Mouse (Mus musculus) gastrocnemius, postnatal 25 days (tissue): ENCODE measurements around the gene Rbms2. TPM values are rescaled to one million over a fixed set of nuclear protein-coding genes. Genes with fewer than 3 reads are reported as not detected.

ENCODE experiments used
- DNase-seq: peaks from one replicate; pipeline ENCODE4 v3.0.0; 2022
- total RNA-seq, 2 experiments: library from RNA; stranded (reverse); gene quantifications; 1 replicate in 1 of 2; 2 replicates in 1 of 2; pipeline ENCODE4 v1.2.3; 2021

Rbms2 gene
- total RNA-seq, 2 experiments from 2014 or later, result 54.4 to 61.5 TPM

DNA sequence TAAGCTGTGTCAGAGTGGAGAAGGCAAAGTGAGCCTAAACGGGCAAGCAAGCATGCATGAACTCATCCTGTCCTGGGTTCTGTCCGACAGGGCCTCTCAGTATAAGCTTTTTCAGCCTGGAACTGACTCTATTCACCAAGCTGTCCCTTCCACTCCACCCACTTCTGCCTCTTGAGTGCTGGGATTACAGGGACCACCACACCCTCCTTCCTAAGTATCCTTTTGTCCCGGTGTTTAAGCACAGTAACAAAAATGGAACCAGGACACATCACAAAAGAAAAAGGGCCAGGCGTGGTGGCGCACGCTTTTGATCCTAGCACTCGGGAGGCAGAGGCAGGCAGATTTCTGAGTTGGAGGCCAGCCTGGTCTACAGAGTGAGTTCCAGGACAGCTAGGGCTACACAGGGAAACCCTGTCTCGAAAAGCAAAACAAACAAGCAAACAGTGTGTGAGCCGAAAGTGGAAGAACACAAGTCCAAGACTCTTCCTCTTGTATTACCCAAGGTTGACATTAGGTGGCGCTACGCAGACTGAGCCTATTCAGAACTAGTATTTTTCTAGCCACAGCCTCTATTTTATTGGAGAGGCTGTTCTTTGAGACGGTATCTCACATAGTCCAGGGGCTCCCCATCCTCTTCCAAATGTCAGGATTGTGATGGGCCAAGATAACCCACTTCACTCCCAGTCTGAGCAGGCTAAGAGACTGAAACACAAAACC is 39.7 kb downstream of the Rbms2 start:
- DNase-seq, result no peak

DNA sequence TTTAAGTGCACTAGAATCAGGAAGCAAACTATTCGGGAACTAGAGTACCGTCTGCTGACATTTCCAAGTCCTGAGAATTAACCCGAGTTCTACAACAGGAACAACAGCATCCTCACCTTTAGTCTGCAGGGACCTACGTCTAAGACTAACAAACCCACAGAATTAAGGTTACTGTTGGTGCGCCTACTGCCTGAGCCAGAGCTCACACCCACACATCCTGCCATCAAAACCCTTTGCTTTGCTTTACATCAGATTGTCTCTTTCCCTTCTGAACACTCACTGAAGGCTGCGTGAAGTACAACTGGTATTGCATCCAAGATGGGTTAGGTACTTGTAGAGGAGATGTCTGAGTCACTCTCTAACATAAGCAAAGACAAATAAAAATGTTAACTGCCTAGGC is 44.7 kb downstream of the Rbms2 start:
- DNase-seq, result no peak

DNA sequence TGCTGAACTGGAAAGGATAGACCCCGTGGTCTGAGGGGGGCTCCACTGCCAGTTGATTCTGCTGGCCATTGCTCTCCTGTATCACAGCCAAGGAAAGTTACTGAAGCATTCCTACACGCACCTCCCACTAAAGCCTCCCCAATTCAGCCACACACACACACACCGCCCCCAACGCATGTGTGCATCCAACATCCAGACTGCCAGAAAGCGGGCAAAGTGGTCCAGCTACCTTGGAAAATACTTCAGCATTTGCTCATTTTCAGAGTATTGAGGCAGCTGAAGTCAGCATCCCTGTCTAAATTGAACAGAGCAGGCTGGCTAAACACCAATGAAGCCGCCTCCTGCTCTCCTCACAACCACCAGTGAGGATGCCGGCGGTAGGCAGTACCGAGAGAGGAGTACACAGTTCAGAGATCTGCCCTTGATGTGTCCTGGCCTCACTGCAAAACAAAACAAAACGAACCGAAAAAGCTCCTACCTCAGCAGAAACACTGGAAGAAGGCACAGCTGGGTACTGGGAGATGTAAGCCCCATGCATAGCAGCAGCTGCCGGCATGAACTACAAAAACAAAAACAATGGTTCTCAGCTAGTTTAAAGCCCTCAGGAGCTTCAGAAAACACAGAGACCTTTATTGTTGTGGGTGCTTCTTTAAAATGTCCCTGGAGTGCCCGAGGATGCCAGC is 46.3 kb downstream of the Rbms2 start:
- no peak for DNase-seq

DNA sequence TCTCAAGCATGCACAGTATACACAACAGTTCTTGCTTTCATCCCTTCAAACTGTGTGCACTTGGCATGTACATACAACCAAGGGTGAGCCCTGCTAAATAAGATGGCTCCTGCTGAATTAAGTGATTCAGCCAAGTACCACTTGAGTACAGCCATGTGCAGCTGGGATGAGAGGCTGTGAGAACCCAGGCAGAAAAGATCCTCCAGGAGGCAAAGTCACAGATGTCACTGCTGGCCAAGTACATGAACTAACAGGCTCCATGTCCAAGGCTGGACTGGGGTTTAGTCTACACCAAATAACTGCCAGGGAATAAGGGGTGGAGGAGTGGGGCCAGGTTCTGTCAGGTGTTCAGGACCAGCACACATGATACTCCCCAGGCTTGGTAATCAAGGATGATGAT is 48.3 kb downstream of the Rbms2 start:
- no peak for DNase-seq

DNA sequence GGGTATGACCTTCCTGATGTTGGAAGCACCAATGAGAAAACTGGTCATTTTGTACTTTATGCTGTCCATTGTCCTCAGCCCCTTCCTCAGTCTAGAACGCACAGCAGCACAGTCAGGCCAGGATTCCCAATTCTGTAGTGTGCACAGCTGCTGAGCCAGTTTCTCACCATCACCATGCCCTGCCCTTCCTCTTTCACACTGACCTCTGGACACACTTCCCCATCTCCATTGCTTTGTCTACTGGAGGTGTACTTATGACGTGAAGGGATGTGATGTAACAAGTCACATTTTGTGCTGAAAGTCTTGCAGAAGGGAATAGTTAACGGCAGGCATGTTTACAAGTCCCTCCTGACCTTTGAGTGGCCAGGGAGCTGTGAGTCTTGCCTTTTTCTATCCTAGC is 48.8 kb downstream of the Rbms2 start:
- no peak for DNase-seq

DNA sequence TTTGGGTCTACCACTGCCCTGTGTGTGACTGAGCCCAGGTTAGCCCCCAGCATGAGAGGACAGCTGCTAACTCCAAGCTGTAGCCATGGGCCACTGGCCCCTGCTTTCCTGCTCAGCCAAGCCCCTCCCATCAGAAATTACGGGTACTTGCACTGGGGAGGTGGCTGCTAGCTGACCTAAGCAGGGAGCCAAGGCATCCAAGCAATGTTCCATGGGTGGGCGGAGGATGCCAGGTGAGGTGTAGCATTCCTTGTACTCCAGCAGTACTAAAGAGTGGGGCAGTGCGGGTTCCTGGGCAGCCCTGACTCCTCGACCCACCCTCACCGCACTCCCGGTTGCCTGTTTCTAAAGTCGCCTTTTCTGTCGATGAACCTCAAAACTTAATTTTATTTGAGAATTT is 52.0 kb downstream of the Rbms2 start:
- no peak for DNase-seq

DNA sequence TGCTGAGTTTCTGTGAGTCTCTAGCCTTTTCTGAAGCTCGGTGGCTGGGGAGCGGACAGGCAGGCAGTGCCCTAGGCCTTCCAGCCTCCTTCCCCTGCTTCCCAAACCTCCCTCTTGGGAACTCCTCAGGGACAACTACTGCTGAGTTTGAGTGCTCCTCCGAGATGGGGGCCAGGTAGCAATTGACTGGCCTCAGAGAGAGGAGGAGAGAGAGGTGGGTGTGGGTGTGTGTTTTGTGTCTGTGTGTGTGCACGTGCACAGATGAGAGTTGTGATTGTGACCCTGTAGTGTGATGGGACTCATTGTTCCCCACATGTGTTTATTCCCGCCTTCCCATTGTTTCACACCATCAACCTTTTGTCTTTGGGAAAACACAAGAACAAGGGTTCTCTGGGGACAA is 52.6 kb downstream of the Rbms2 start:
- no peak for DNase-seq

DNA sequence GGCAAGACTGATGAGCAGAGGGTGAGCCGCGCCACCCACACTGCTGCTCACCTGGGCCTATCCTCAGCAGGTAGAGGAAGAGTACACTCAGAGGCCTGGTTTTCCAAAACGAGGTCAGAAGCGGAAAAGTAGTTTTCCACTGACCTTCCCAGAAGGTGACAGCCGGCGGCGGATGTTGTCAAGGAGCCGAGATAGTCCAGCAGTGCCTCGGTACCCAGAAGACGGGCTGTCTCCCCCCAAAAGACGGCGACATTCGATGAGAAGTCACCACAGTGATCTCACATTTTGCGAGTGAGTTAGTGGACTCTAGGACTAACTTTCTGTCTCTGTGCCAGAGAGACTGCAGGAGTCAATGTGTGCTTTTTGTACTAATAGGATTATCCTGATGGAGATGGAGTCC is 54.1 kb downstream of the Rbms2 start:
- no peak for DNase-seq

DNA sequence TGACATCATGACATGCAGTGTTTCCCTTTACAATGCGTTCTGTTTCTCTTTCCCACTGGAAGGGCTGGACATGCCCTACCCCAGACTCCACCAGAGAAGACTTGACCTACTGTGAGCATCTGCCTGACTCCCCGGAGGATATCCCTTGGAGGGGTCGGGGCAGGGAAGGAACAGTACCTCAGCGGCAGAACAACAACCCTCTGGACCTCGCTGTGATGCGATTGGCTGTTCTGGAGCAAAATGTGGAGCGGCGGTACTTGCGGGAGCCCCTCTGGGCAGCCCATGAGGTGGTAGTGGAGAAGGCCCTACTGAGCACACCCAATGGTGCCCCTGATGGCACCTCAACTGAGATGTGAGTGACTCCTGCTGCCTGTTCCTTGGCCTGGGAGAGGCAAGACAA is 55.3 kb downstream of the Rbms2 start:
- no peak for DNase-seq

DNA sequence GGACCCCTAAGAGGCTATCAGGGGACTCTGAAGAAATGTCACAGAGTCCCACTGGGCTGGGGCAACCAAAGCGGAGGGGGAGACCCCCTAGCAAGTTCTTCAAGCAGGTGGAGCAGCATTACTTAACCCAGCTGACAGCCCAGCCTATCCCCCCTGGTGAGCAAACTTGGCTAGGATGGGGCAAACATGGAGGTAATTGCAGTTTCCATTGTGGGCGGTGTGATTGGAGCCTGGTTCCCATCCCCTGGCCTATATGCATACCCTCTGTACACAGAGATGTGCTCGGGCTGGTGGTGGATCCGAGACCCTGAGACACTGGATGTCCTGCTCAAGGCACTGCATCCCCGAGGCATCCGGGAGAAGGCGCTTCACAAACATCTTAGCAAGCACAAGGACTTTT is 56.3 kb downstream of the Rbms2 start:
- no peak for DNase-seq

DNA sequence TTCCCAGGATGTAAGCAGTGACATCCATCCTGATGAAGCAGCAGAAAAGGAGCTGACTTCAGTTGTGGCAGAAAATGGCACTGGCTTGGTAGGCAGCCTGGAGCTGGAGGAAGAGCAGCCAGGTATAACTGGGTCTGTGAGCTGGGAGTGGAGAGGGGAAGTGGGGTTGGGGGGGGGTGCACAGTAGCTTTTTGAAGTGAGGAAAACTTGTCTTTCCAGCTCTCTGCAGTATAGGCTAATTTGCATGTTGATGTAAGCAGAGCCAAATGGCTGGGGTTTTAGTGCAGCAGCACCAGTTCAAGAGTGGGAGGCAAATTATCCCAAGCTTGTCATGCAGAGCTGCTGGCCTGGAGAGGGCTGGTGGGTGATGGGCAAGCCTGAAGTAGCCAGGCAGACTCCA is 68.9 kb downstream of the Rbms2 start:
- no peak for DNase-seq

DNA sequence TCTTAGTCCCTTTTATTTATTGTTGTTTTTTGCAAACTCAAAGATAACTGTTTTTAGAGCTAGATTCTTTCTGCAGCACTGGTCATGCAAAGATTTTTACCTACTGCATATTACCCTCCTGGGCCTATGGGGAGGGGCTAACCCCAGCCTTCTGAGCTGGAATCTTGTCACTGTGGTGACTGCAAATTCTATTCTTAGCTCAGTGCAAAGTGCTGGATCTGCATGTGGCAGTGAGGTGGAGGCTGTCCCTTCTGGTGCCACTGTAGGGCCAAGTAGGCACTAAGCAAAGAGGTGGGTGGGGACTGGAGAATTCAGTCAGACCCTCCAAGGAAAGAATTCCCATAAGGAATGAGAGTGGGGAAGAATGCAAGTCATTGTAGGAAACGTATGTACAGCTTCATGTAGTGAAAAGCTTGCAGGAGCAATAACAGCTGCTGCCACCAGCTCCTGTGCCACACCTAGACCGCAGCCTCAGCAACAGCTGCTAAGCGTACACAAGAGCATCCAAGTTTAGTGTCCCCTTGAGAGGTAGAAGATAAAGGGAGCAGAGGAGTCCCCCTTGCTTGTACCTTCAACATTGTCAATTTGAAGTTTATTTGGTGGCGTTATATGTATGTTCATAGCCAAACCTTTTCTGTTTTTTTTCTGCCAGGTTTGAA is 69.9 kb downstream of the Rbms2 start:
- peak; percentile 35 for DNase-seq

DNA sequence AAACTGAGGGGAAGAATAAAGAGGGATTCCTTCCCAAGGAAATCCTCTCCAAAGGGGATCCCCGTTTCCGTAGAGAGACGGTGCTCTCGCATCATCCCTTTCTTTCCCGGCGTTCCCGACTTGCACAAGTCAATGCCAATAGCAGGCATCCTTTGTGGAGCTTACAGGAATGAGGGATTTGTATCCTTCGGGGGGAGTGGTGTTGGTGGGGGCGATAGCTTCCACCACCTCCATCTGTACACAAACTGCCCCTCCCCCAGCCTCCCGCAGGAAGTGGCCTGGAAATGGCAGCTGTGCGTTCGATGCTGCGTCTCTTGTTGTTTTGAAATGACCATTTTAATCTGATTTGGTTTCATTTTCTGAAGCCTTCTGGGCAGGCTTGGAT is 82.5 kb downstream of the Rbms2 start:
- DNase-seq, result peak; percentile 50

DNA sequence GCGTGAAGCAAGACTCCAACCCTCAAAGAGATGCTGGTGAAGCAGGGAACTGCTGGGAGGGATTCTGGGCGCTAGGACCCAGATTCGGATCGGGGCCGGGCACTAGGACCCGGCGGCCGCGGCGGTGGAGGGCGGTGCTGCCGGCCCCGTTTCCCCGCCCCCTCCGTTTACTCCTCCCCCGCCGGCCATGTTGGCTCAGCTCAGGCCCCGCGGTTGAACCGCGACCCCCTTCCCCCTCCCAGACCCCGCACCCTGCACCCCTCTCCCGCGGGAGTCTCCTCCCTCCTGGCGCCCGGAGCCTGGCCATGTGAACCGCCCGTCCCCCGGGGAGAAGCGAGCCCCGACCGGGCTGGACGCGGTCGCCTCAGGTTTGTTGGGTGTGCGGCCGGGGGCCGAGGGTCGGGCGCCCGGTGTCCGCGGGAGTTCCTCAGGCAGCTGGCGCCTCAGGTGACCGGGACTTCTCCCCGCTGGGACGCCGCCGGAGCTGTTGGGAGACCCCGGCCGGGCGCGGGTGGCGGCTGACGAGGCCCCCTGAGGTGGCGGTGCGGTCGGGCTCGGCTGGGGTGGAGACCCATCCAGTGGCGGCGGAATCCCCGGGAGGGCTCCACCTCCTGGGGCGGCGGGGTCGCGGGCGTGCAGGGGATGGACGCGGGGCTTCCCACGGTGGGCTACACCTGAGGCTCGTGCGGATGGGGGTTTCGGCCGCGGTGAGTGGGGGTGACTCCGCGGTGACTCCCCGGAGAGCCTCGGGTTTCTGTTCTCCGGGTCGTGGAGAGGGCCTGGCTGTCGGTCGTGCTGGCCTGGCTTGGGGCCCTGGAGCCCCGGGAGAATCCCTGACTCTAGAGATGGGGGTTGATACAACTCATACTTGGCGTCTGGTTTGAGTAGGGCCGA is 83.2 kb downstream of the Rbms2 start:
- DNase-seq, result peak; percentile 87

DNA sequence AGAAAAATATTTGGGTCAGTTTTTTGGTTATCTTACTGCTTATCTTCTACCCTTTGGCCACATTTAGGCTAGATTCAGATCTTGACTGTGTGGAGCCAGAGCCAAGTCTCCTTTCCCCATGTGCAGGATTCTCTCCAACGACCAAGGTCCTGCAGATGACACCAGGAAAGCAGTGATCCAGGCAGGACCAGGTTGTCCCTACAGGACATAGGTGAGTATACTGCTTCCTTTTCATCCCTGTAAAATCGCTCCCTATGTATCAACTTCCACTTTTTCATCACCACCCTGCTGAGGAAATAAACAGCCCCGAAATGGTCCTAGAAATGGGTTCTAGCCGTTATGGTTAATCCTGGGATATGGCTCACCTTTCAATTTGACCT is 83.8 kb downstream of the Rbms2 start:
- DNase-seq, result no peak

DNA sequence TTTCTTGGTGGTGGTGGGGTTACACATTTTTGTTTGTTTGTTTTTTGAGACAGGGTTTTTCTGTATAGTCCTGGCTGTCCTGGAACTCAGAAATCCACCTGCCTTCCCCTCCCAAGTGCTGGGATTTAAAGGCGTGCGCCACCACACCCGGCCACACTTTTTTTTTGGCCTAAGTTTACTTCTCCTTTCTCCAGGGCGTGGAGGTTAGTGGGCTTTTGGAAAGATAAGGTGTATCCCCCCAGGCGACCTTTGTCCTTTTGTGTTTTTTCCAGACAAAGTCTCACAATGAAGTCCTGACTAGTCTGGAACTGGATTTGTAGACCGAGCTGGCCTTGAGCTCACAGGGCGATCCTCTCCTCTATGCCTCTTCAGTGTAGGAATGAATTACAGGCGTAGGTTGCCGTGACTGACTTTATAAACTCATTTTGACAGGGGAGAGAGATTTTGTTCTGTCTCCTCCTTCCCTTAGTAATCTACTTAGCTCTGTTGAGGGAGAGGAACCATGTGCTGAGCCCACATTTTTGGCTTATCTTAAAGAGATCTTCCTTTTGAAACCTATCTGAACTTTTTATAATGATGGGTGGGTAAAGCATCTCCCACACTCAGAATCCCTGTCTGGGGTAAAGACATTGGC is 85.0 kb downstream of the Rbms2 start:
- DNase-seq, result no peak

DNA sequence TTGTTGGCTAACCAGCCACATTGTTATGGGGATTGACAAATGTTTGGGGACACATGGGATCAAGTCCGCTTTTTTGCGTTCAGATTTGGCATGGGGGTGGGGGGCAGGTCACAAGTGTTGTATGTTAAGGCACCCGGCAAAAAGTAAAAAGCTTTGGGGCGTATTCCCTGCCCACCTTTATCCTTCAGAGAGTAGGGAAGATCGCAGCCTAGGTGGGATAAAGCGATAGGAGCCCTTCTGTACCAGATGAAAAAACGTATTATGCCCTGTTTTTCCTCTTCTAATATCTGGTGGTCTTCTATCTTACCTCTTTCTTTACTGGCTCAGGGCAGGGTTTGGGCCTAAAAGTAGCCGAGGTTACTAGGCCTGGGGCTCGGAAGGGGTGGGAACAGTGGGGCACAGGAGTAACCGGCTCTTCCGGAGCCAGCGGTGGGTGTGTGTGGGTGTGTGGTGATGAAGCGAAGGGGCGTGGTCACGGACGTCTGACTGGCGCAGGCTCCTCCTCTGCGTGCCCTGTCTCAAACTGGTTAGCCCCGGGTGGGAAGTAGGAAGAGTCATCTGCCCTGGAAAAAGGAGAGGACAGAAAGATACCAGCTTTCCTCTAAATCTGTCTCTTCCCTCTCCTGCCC is 85.6 kb downstream of the Rbms2 start:
- peak; percentile 80 for DNase-seq

DNA sequence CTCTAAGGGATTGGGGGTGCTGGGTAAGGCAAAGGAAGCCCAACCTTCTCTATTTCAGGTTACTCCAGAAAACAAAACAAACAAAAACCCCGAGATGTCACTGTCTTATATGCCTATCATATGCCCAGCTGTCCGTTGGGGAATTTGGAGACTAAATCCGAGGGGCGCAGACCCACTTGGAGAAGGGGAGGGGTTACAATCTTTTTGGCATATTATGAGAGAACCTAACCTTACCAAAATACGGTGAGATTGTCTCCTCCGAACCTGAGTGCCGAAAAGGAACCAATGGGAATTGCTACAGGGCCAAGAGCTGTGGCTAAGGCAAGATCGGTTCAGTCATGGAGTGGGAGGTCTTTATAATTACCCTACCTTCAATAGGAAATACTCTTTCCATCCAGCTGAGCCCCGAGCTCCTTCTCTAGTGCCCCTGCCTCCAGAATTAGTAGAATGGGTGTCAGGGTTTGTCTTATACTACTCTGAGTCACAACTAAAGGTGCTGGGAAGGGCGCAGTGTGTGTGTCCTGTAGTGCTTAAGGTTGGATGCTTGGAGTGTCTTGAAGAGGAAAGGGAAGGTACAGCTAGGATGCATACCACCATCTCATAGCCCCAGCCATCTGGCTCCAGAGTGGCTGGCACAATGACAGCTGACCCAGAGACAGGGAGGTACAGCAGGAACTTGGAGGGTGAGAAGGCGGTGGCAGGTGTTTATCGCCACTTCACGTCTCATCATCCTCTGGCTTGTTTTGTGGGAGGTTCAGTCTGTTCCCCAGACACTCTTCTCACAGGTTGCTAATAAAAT is 86.4 kb downstream of the Rbms2 start:
- peak; percentile 43 for DNase-seq

DNA sequence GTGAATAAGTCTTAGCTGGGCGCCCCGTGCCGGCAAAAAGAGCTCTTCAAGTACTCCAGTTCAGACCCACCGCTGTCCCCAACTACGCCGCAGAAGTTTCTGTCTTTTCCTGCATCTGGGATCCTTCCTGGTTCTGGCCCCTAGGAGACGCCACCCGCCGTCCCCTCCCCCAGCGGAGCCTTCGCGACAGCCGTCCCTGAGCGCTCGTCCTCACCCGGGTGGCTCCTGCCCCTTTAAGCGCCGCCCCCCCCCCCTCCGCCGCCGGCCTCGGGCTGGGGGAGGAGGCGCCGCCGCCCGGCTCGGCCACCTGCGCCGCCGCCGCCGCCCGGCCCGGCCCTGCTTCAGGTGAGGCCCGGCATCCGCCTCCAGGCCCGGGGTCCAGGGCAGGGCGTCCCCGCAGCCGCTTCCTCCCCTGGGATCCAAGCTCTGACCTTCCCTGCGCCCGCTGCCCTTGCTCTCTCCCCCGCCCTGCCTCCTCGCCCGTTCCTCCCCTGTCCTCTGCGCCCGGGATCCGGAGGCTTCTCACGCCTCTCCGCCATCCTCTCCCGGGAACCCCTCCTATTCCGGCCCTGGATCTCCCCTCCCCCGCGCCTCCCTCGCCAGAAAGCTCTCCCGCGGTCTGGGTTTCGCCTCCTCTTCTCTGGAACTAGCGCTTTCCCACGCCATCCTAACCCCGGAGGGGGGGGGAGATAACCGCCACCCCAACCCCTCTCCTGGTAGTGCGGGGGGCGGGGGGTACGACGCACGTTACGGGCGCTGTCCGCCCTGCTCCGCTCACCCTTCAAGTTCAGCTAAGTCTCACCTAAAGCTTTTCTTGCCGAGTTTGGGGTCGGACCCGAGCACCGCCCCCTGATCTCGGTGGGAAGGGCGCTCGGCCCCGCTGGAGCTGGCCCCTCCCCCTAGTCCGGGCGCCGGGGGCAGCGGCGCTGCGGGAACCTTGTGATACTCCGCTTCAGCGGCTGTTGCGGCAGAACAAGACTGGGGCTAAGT is 87.3 kb downstream of the Rbms2 start:
- DNase-seq, result peak; percentile 84
